Mouse (Mus musculus): ENCODE results near the gene Sdk1. TPM values are rescaled to one million over a fixed set of nuclear protein-coding genes. Genes with fewer than 3 reads are reported as not detected.

Gene Sdk1
- polyA plus RNA-seq, 1 experiment from 2014 or later: 2.0 TPM

GRCm38 (mm10) chr5:141463417-141463816 lies 222.1 kb downstream of the Sdk1 start:
- no peak overlapping the region for H3K27ac ChIP-seq (ENCODE audit: low read depth, low read length)
- no peaks in the 10 kb centered on the region for H3K9me3 ChIP-seq (ENCODE audit: control insufficient read depth, low read length)
- ATAC-seq: no peak
- no peak overlapping the region for H3K4me3 ChIP-seq (ENCODE audit: low read length)
- no peak overlapping the region for H3K4me2 ChIP-seq (ENCODE audit: low read length)
- no peak overlapping the region for H3K9ac ChIP-seq (ENCODE audit: low read depth, low read length)
- no peaks in the 10 kb centered on the region for H3K36me3 ChIP-seq (ENCODE audit: control insufficient read depth, insufficient read depth, low read length)
- WGBS: 72% methylated on average over 2 of the region's 2 CpGs
- H3K27me3 ChIP-seq (replicated peaks; ENCODE audit: control insufficient read depth, insufficient read depth, low read length): no peaks in the 10 kb centered on the region
- H3K4me1 ChIP-seq (ENCODE audit: control insufficient read depth, insufficient read depth, low read depth, low read length): no peaks in the 10 kb centered on the region

DNA sequence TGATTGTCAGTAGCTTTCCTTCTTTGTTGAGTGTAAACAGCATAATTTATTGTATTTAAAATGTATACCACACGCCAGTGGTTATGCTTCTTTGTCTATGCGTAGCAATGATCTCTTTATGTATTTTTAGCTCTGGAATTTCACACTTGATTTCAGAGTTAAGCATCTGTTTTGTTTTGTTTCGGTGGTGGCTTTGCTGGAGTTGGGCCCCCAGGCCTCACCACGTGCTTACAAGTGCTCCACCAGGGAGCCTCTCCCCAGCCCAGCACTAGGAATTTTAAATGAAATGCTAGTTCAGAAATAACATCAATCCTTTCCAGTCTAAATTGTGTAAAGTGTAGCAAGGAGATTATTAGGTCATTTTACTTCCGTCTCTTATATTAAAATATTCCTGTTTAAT lies 227.5 kb downstream of the Sdk1 start:
- Histone ChIP-seq H3K27me3 (replicated peaks; ENCODE audit: control insufficient read depth, insufficient read depth, low read length) (no peaks in the 10 kb centered on the region), H3K4me1 (ENCODE audit: control insufficient read depth, insufficient read depth, low read depth, low read length) (peaks cover 2% of the 10 kb centered on the region; the same call in 1 of the 2 replicates), H3K36me3 (ENCODE audit: control insufficient read depth, insufficient read depth, low read length) (no peaks in the 10 kb centered on the region), H3K9ac (ENCODE audit: low read depth, low read length) (no peak overlapping the region), H3K27ac (ENCODE audit: low read depth, low read length) (no peak overlapping the region), H3K4me2 (ENCODE audit: low read length) (no peak overlapping the region), H3K9me3 (ENCODE audit: control insufficient read depth, low read length) (no peaks in the 10 kb centered on the region), H3K4me3 (ENCODE audit: low read length) (no peak overlapping the region)
- 36% methylated on average over 5 of the region's 5 CpGs for WGBS
- ATAC-seq: no peak

GRCm38 (mm10) chr5:141505281-141505680 lies 264.0 kb downstream of the Sdk1 start:
- no peaks in the 10 kb centered on the region for H3K4me1 ChIP-seq (ENCODE audit: control insufficient read depth, insufficient read depth, low read depth, low read length)
- WGBS: 32% methylated on average over 6 of the region's 6 CpGs
- H3K27me3 ChIP-seq (replicated peaks; ENCODE audit: control insufficient read depth, insufficient read depth, low read length): no peaks in the 10 kb centered on the region
- no peak for ATAC-seq
- no peaks in the 10 kb centered on the region for H3K9me3 ChIP-seq (ENCODE audit: control insufficient read depth, low read length)
- H3K9ac ChIP-seq (ENCODE audit: low read depth, low read length): no peak overlapping the region
- H3K4me2 ChIP-seq (ENCODE audit: low read length): no peak overlapping the region
- H3K4me3 ChIP-seq (ENCODE audit: low read length): no peak overlapping the region
- no peak overlapping the region for H3K27ac ChIP-seq (ENCODE audit: low read depth, low read length)
- H3K36me3 ChIP-seq (ENCODE audit: control insufficient read depth, insufficient read depth, low read length): no peaks in the 10 kb centered on the region

- 79% methylated on average over 3 of the region's 3 CpGs for WGBS
- no peak overlapping the region for H3K4me2 ChIP-seq (ENCODE audit: low read length)
- H3K27ac ChIP-seq (ENCODE audit: low read depth, low read length): no peak overlapping the region
- no peaks in the 10 kb centered on the region for H3K27me3 ChIP-seq (replicated peaks; ENCODE audit: control insufficient read depth, insufficient read depth, low read length)
- H3K9ac ChIP-seq (ENCODE audit: low read depth, low read length): no peak overlapping the region
- H3K4me3 ChIP-seq (ENCODE audit: low read length): no peak overlapping the region
- no peaks in the 10 kb centered on the region for H3K4me1 ChIP-seq (ENCODE audit: control insufficient read depth, insufficient read depth, low read depth, low read length)
- H3K9me3 ChIP-seq (ENCODE audit: control insufficient read depth, low read length): no peaks in the 10 kb centered on the region
- ATAC-seq: no peak
- no peaks in the 10 kb centered on the region for H3K36me3 ChIP-seq (ENCODE audit: control insufficient read depth, insufficient read depth, low read length)
Observed at GRCm38 (mm10) chr5:141506344-141506743, 265.1 kb downstream of the Sdk1 start.

GRCm38 (mm10) chr5:141524801-141525715 lies 283.8 kb downstream of the Sdk1 start:
- no peaks in the 10 kb centered on the region for H3K36me3 ChIP-seq (ENCODE audit: control insufficient read depth, insufficient read depth, low read length)
- no peak for ATAC-seq
- H3K4me1 ChIP-seq (ENCODE audit: control insufficient read depth, insufficient read depth, low read depth, low read length): no peaks in the 10 kb centered on the region; the same call in 1 of the 2 replicates
- no peak overlapping the region; the same call in 1 of the 2 replicates for H3K4me3 ChIP-seq (ENCODE audit: low read length)
- no peak overlapping the region for H3K9ac ChIP-seq (ENCODE audit: low read depth, low read length)
- 44% methylated on average over 13 of the region's 13 CpGs for WGBS
- H3K27me3 ChIP-seq (replicated peaks; ENCODE audit: control insufficient read depth, insufficient read depth, low read length): no peaks in the 10 kb centered on the region
- peak overlapping the region; percentile 35 for H3K4me2 ChIP-seq (ENCODE audit: low read length)
- no peak overlapping the region for H3K27ac ChIP-seq (ENCODE audit: low read depth, low read length)
- H3K9me3 ChIP-seq (ENCODE audit: control insufficient read depth, low read length): no peaks in the 10 kb centered on the region

- H3K4me2 ChIP-seq (ENCODE audit: low read length): no peak overlapping the region
- peaks cover 6% of the 10 kb centered on the region for H3K4me1 ChIP-seq (ENCODE audit: control insufficient read depth, insufficient read depth, low read depth, low read length)
- no peaks in the 10 kb centered on the region for H3K9me3 ChIP-seq (ENCODE audit: control insufficient read depth, low read length)
- H3K27me3 ChIP-seq (replicated peaks; ENCODE audit: control insufficient read depth, insufficient read depth, low read length): no peaks in the 10 kb centered on the region
- no peak overlapping the region for H3K4me3 ChIP-seq (ENCODE audit: low read length)
- ATAC-seq: no peak
- 59% methylated on average over 5 of the region's 5 CpGs for WGBS
- no peaks in the 10 kb centered on the region for H3K36me3 ChIP-seq (ENCODE audit: control insufficient read depth, insufficient read depth, low read length)
- no peak overlapping the region for H3K9ac ChIP-seq (ENCODE audit: low read depth, low read length)
- H3K27ac ChIP-seq (ENCODE audit: low read depth, low read length): no peak overlapping the region
Observed at GRCm38 (mm10) chr5:141540193-141540592, 298.9 kb downstream of the Sdk1 start.

DNA sequence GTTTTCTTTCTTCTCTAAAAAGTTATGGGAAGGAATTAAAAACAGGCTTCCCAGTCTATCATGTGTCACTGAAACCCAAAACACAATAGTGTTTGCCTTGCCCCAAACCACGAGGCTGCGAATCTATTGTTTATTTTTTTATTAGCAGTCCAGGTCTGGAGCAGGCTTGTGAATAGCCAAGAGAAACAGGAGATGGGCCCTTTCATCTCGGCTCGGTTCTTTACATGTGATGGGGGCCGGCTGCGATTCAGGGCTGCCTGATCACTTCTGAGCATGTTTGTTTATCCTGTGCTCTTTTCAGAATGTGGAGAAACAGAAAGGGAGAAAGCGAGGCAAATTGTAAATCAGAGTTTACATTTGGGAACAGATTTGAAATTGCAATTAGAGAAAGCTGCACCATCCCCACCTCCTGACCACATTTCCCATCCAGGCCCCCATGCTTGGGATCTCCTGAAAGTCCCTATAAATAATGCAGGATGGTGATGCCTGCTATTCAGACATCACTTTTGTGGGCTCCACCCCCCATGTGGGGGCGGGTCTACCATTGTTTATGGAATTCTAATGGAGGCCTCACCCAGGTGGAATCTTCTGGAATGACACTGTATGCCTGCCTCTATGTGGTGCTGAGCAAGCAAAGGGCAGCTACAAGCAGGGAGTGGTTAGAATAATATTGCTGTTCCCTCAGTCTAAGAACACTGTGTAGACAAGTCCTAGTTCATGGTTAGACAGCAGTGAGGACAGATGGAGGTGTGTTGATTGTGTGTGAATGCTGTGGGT lies 301.8 kb downstream of the Sdk1 start:
- no peaks in the 10 kb centered on the region for H3K36me3 ChIP-seq (ENCODE audit: control insufficient read depth, insufficient read depth, low read length)
- no peak overlapping the region for H3K4me2 ChIP-seq (ENCODE audit: low read length)
- H3K4me1 ChIP-seq (ENCODE audit: control insufficient read depth, insufficient read depth, low read depth, low read length): peaks cover 1% of the 10 kb centered on the region; the same call in 1 of the 2 replicates
- no peak overlapping the region for H3K27ac ChIP-seq (ENCODE audit: low read depth, low read length)
- H3K27me3 ChIP-seq (replicated peaks; ENCODE audit: control insufficient read depth, insufficient read depth, low read length): no peaks in the 10 kb centered on the region
- H3K9me3 ChIP-seq (ENCODE audit: control insufficient read depth, low read length): no peaks in the 10 kb centered on the region
- ATAC-seq: no peak
- H3K9ac ChIP-seq (ENCODE audit: low read depth, low read length): no peak overlapping the region
- WGBS: 23% methylated on average over 8 of the region's 8 CpGs
- H3K4me3 ChIP-seq (ENCODE audit: low read length): no peak overlapping the region

- Histone ChIP-seq H3K4me1 (ENCODE audit: control insufficient read depth, insufficient read depth, low read depth, low read length) (no peaks in the 10 kb centered on the region; the same call in 1 of the 2 replicates), H3K9me3 (ENCODE audit: control insufficient read depth, low read length) (no peaks in the 10 kb centered on the region), H3K27ac (ENCODE audit: low read depth, low read length) (no peak overlapping the region), H3K27me3 (replicated peaks; ENCODE audit: control insufficient read depth, insufficient read depth, low read length) (no peaks in the 10 kb centered on the region), H3K4me2 (ENCODE audit: low read length) (no peak overlapping the region), H3K36me3 (ENCODE audit: control insufficient read depth, insufficient read depth, low read length) (no peaks in the 10 kb centered on the region), H3K4me3 (ENCODE audit: low read length) (no peak overlapping the region), H3K9ac (ENCODE audit: low read depth, low read length) (no peak overlapping the region)
- no peak for ATAC-seq
- WGBS: 66% methylated on average over 9 of the region's 9 CpGs
Observed at GRCm38 (mm10) chr5:141553444-141553843, 312.2 kb downstream of the Sdk1 start.

DNA sequence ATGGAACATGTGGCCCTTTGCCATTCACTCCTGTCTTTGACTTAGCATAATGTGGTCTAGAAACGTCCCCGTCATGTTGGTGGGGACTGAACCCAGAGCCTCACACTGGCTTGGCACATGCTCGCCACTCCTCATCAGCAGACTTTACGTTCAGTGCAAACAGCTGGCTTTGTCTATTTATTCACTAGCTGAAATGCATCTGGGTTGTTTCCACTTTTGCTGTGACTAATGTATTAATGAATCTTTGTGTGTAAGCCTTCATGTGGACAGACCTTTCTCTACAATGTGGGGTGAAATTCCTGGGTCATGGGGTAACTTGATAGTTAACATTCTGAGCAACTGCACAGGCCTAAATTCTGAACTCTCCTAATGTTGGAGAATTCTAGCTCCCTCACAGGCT lies 317.4 kb downstream of the Sdk1 start:
- ATAC-seq: no peak
- no peak overlapping the region for H3K27ac ChIP-seq (ENCODE audit: low read depth, low read length)
- H3K9me3 ChIP-seq (ENCODE audit: control insufficient read depth, low read length): no peaks in the 10 kb centered on the region
- no peak overlapping the region for H3K4me2 ChIP-seq (ENCODE audit: low read length)
- no peaks in the 10 kb centered on the region; the same call in 1 of the 2 replicates for H3K4me1 ChIP-seq (ENCODE audit: control insufficient read depth, insufficient read depth, low read depth, low read length)
- H3K4me3 ChIP-seq (ENCODE audit: low read length): no peak overlapping the region
- H3K36me3 ChIP-seq (ENCODE audit: control insufficient read depth, insufficient read depth, low read length): no peaks in the 10 kb centered on the region
- H3K9ac ChIP-seq (ENCODE audit: low read depth, low read length): no peak overlapping the region
- 44% methylated on average over 4 of the region's 4 CpGs for WGBS
- H3K27me3 ChIP-seq (replicated peaks; ENCODE audit: control insufficient read depth, insufficient read depth, low read length): no peaks in the 10 kb centered on the region

All from hindbrain, embryonic 16.5 days (tissue).